Mouse (Mus musculus) embryonic facial prominence, embryonic 13.5 days (tissue): ENCODE results near the gene Cysrt1. TPM values are rescaled to one million over a fixed set of nuclear protein-coding genes. Genes with fewer than 3 reads are reported as not detected.

ENCODE experiments used
- ATAC-seq: fragments of 200-750 bp; cut with Nextera tagmentation; 2 replicates; pipeline ENCODE4 v1.8.0; 2017; ENCODE audit warnings: low read depth; ENCODE audit not compliant: insufficient number of reproducible peaks, insufficient read depth, low FRiP score, low TSS enrichment
- H3K27ac ChIP-seq: fragments of 300-500 bp; sonication (generic); 2 replicates; pipeline ENCODE4 v1.5.1; 2015; ENCODE audit warnings: moderate library complexity, mild to moderate bottlenecking, inconsistent platforms
- H3K27me3 ChIP-seq: fragments of 300-500 bp; sonication (generic); 2 replicates; pipeline ENCODE4 v1.6.1; 2015; ENCODE audit warnings: mild to moderate bottlenecking, inconsistent platforms
- H3K36me3 ChIP-seq: fragments of 300-500 bp; sonication (generic); 2 replicates; pipeline ENCODE4 v1.6.1; 2015; ENCODE audit warnings: mild to moderate bottlenecking, inconsistent platforms
- H3K4me1 ChIP-seq: fragments of 300-500 bp; sonication (generic); 2 replicates; pipeline ENCODE4 v1.6.1; 2015; ENCODE audit warnings: inconsistent platforms
- H3K4me2 ChIP-seq: fragments of 300-500 bp; sonication (generic); 2 replicates; pipeline ENCODE4 v1.6.1; 2015; ENCODE audit warnings: moderate library complexity, mild to moderate bottlenecking, inconsistent platforms
- H3K4me3 ChIP-seq: fragments of 300-500 bp; sonication (generic); 2 replicates; pipeline ENCODE4 v1.5.1; 2015; ENCODE audit warnings: mild to moderate bottlenecking, inconsistent platforms
- H3K9ac ChIP-seq: fragments of 300-500 bp; sonication (generic); 2 replicates; pipeline ENCODE4 v1.6.1; 2015; ENCODE audit warnings: mild to moderate bottlenecking, inconsistent platforms
- H3K9me3 ChIP-seq: fragments of 300-500 bp; sonication (generic); 2 replicates; pipeline ENCODE4 v1.6.1; 2016; ENCODE audit warnings: inconsistent platforms
- WGBS: fragments of 180-500 bp; shearing (Covaris S2); methylation state at CpG from one replicate; pipeline ENCODE4 v1.1.7; 2015; ENCODE audit warnings: mixed read lengths; 5-methylcytosine and 5-hydroxymethylcytosine counted together
- polyA plus RNA-seq: library from polyadenylated mRNA; unstranded; fragments of >200 nt; fragmentation: Nextera tagmentation; extraction: Ambion mirVana; gene quantifications from 2 replicates; pipeline ENCODE4 v1.2.1, GENCODE M21; 2015

Cysrt1 gene
- polyA plus RNA-seq, 1 experiment from 2014 or later, result 0.81 TPM

- ATAC-seq, result peak; percentile 5; the same call in 1 of the 2 replicates
- H3K36me3 ChIP-seq, result peaks cover 9% of the 10 kb centered on the region
- peak overlapping the region; percentile 97 for H3K4me2 ChIP-seq
- peaks cover 24% of the 10 kb centered on the region for H3K4me1 ChIP-seq
- no peaks in the 10 kb centered on the region for H3K27me3 ChIP-seq
- H3K9ac ChIP-seq, result peak overlapping the region; percentile 87
- H3K4me3 ChIP-seq, result peak overlapping the region; percentile 88
- H3K27ac ChIP-seq, result peak overlapping the region; percentile 91
- WGBS, result under 1% methylated on average over 46 of the region's 53 CpGs
- no peaks in the 10 kb centered on the region for H3K9me3 ChIP-seq
Measured at GRCm38 (mm10) chr2:25223681-25224491, 18.4 kb downstream of the Cysrt1 start.

- 71% methylated on average over 5 of the region's 5 CpGs for WGBS
- no peaks in the 10 kb centered on the region for H3K9me3 ChIP-seq
- peaks cover 14% of the 10 kb centered on the region for H3K4me1 ChIP-seq
- H3K4me3 ChIP-seq, result no peak overlapping the region
- ATAC-seq, result no peak
- H3K27me3 ChIP-seq, result no peaks in the 10 kb centered on the region
- H3K4me2 ChIP-seq, result no peak overlapping the region
- no peak overlapping the region for H3K27ac ChIP-seq
- no peak overlapping the region for H3K9ac ChIP-seq
- peaks cover 9% of the 10 kb centered on the region for H3K36me3 ChIP-seq
Measured at GRCm38 (mm10) chr2:25221331-25221772, 20.9 kb downstream of the Cysrt1 start.

- no peaks in the 10 kb centered on the region; the same call in 1 of the 2 replicates for H3K27me3 ChIP-seq
Measured at GRCm38 (mm10) chr2:25218445-25218844, 23.8 kb downstream of the Cysrt1 start, which contains the start of gene Fam166a. Gene Fam166a, plus strand, starts transcription at chr2:25218745.

GRCm38 (mm10) chr2:25217666-25218065 lies 24.6 kb downstream of the Cysrt1 start:
- Histone ChIP-seq H3K27me3 (no peaks in the 10 kb centered on the region; the same call in 1 of the 2 replicates), H3K4me3 (no peak overlapping the region), H3K36me3 (peaks cover 9% of the 10 kb centered on the region), H3K27ac (no peak overlapping the region), H3K9ac (no peak overlapping the region), H3K4me1 (no peaks in the 10 kb centered on the region), H3K4me2 (no peak overlapping the region), H3K9me3 (no peaks in the 10 kb centered on the region)
- no peak for ATAC-seq
- WGBS, result 54% methylated on average over 2 of the region's 2 CpGs

More at GRCm38 (mm10) chr2:25218445-25218844, 23.8 kb downstream of the Cysrt1 start, which contains the start of gene Fam166a:
- Histone ChIP-seq H3K9me3 (no peaks in the 10 kb centered on the region), H3K4me3 (no peak within 1 kb of the TSS), H3K27ac (no peak within 1 kb of the TSS), H3K4me1 (peaks cover 4% of the 10 kb centered on the region), H3K4me2 (no peak within 1 kb of the TSS), H3K9ac (no peak within 1 kb of the TSS), H3K36me3 (peaks cover 9% of the 10 kb centered on the region)
- no peak for ATAC-seq

GRCm38 (mm10) chr2:25214444-25214843 lies 27.8 kb downstream of the Cysrt1 start, which contains the start of gene Stpg3:
Gene Stpg3, minus strand, starts transcription at chr2:25214637.
- 70% methylated on average over 3 of the region's 3 CpGs for WGBS
- no peak for ATAC-seq
- Histone ChIP-seq H3K36me3 (no peaks in the 10 kb centered on the region), H3K27ac (no peak within 1 kb of the TSS), H3K9me3 (no peaks in the 10 kb centered on the region), H3K4me1 (peaks cover 14% of the 10 kb centered on the region), H3K27me3 (no peaks in the 10 kb centered on the region; the same call in 1 of the 2 replicates), H3K9ac (no peak within 1 kb of the TSS), H3K4me3 (no peak within 1 kb of the TSS), H3K4me2 (no peak within 1 kb of the TSS)

GRCm38 (mm10) chr2:25213266-25213865 lies 28.9 kb downstream of the Cysrt1 start:
- Histone ChIP-seq H3K9ac (no peak overlapping the region), H3K9me3 (no peaks in the 10 kb centered on the region), H3K4me2 (no peak overlapping the region), H3K27me3 (no peaks in the 10 kb centered on the region; the same call in 1 of the 2 replicates), H3K4me1 (peaks cover 20% of the 10 kb centered on the region), H3K27ac (no peak overlapping the region), H3K36me3 (peaks cover 7% of the 10 kb centered on the region), H3K4me3 (no peak overlapping the region)
- WGBS, result 67% methylated on average over 23 of the region's 23 CpGs
- no peak for ATAC-seq

GRCm38 (mm10) chr2:25211121-25211670 lies 31.1 kb downstream of the Cysrt1 start, which contains the start of gene Nelfb:
Gene Nelfb, minus strand, starts transcription at chr2:25211489.
- H3K36me3 ChIP-seq, result peaks cover 28% of the 10 kb centered on the region
- peak within 1 kb of the TSS; percentile 87 for H3K4me3 ChIP-seq
- peak within 1 kb of the TSS; percentile 91 for H3K27ac ChIP-seq
- no peaks in the 10 kb centered on the region; the same call in 1 of the 2 replicates for H3K27me3 ChIP-seq
- peaks cover 20% of the 10 kb centered on the region for H3K4me1 ChIP-seq
- peak; percentile 86 for ATAC-seq
- peak within 1 kb of the TSS; percentile 94 for H3K9ac ChIP-seq
- WGBS, result under 1% methylated on average over 40 of the region's 44 CpGs
- H3K9me3 ChIP-seq, result no peaks in the 10 kb centered on the region
- peak within 1 kb of the TSS; percentile 83 for H3K4me2 ChIP-seq

- under 1% methylated on average over 24 of the region's 24 CpGs for WGBS
- Histone ChIP-seq H3K4me3 (peak overlapping the region; percentile 87), H3K27ac (peak overlapping the region; percentile 91), H3K27me3 (no peaks in the 10 kb centered on the region; the same call in 1 of the 2 replicates), H3K36me3 (peaks cover 33% of the 10 kb centered on the region), H3K4me2 (peak overlapping the region; percentile 83), H3K9ac (peak overlapping the region; percentile 94), H3K4me1 (peaks cover 20% of the 10 kb centered on the region), H3K9me3 (no peaks in the 10 kb centered on the region)
- 0 out of 2 replicates have a peak, but pooled peaks have one; percentile 6 for ATAC-seq
Measured at GRCm38 (mm10) chr2:25210686-25211085, 31.6 kb downstream of the Cysrt1 start.

GRCm38 (mm10) chr2:25207593-25207992 lies 34.7 kb downstream of the Cysrt1 start:
- Histone ChIP-seq H3K4me3 (no peak overlapping the region), H3K9ac (no peak overlapping the region), H3K36me3 (peaks cover 64% of the 10 kb centered on the region), H3K9me3 (no peaks in the 10 kb centered on the region), H3K27ac (no peak overlapping the region), H3K4me1 (peaks cover 20% of the 10 kb centered on the region), H3K4me2 (no peak overlapping the region), H3K27me3 (no peaks in the 10 kb centered on the region)
- no peak for ATAC-seq
- WGBS, result 83% methylated on average over 1 of the region's 1 CpGs

- H3K36me3 ChIP-seq, result peaks cover 97% of the 10 kb centered on the region
- 0 out of 2 replicates have a peak, but pooled peaks cover under 1% of the 10 kb centered on the region for H3K4me1 ChIP-seq
- H3K9me3 ChIP-seq, result no peaks in the 10 kb centered on the region
- no peaks in the 10 kb centered on the region for H3K27me3 ChIP-seq
- no peak overlapping the region for H3K9ac ChIP-seq
- ATAC-seq, result no peak
- WGBS, result 66% methylated on average over 4 of the region's 4 CpGs
- no peak overlapping the region for H3K4me2 ChIP-seq
- H3K27ac ChIP-seq, result no peak overlapping the region
- H3K4me3 ChIP-seq, result no peak overlapping the region
Measured at GRCm38 (mm10) chr2:25203631-25204214, 38.5 kb downstream of the Cysrt1 start.

- H3K9ac ChIP-seq, result no peak overlapping the region
- ATAC-seq, result no peak
- H3K27ac ChIP-seq, result no peak overlapping the region
- H3K36me3 ChIP-seq, result peaks cover 75% of the 10 kb centered on the region
- WGBS, result 85% methylated on average over 2 of the region's 2 CpGs
- H3K4me3 ChIP-seq, result no peak overlapping the region
- no peaks in the 10 kb centered on the region for H3K9me3 ChIP-seq
- peaks cover 13% of the 10 kb centered on the region for H3K4me1 ChIP-seq
- H3K4me2 ChIP-seq, result no peak overlapping the region
- peaks cover 25% of the 10 kb centered on the region for H3K27me3 ChIP-seq
Measured at GRCm38 (mm10) chr2:25200631-25201030, 41.6 kb downstream of the Cysrt1 start.
